Mouse (Mus musculus) kidney, postnatal 0 days (tissue): ENCODE data around the gene Fancc. TPM values are rescaled to one million over a fixed set of nuclear protein-coding genes. Genes with fewer than 3 reads are reported as not detected.

Source experiments
- ATAC-seq: fragments of 200-750 bp; cut with Nextera tagmentation; replicated peaks from 2 replicates; pipeline ENCODE4 v1.8.0; 2017; ENCODE audit warnings: low read depth, moderate number of reproducible peaks, moderate TSS enrichment, moderate library complexity; ENCODE audit not compliant: low FRiP score
- DNase-seq: peaks from one replicate; pipeline ENCODE4 v3.0.0-alpha.2; 2016; ENCODE audit warnings: low spot score
- H3K27ac ChIP-seq: fragments of 300-500 bp; sonication (generic); 2 replicates; pipeline ENCODE4 v1.5.1; 2014; ENCODE audit warnings: mild to moderate bottlenecking
- H3K27me3 ChIP-seq: fragments of 300-500 bp; sonication (generic); 2 replicates; pipeline ENCODE4 v1.6.1; 2014; ENCODE audit warnings: low read length, mixed read lengths; ENCODE audit not compliant: insufficient read depth
- H3K36me3 ChIP-seq: fragments of 300-500 bp; sonication (generic); 2 replicates; pipeline ENCODE4 v1.6.1; 2014; ENCODE audit warnings: low read length, mixed read lengths; ENCODE audit not compliant: insufficient read depth
- H3K4me1 ChIP-seq: fragments of 300-500 bp; sonication (generic); replicated peaks from 2 replicates; pipeline ENCODE4 v1.6.1; 2014; ENCODE audit warnings: antibody characterized with exemption, low read length, mixed read lengths; ENCODE audit not compliant: insufficient read depth
- H3K4me2 ChIP-seq: fragments of 300-500 bp; sonication (generic); 2 replicates; pipeline ENCODE4 v1.6.1; 2014; ENCODE audit warnings: mild to moderate bottlenecking, low read length, moderate library complexity, mixed read lengths
- H3K4me3 ChIP-seq: fragments of 300-500 bp; sonication (generic); replicated peaks from 2 replicates; pipeline ENCODE4 v1.5.1; 2014; ENCODE audit warnings: low read depth, low read length
- H3K9ac ChIP-seq: fragments of 300-500 bp; sonication (generic); 2 replicates; pipeline ENCODE4 v1.6.1; 2014; ENCODE audit warnings: low read depth, low read length
- H3K9me3 ChIP-seq: fragments of 300-500 bp; sonication (generic); replicated peaks from 2 replicates; pipeline ENCODE4 v1.6.1; 2016; ENCODE audit warnings: low read length, inconsistent platforms, mixed read lengths
- CTCF ChIP-seq: IDR thresholded peaks from 2 replicates; pipeline ENCODE4 v1.5.1; 2016; ENCODE audit warnings: antibody characterized with exemption, low read depth, mild to moderate bottlenecking, moderate library complexity
- WGBS: fragments of 180-500 bp; shearing (Covaris S2); extraction: QIAGEN DNeasy Blood & Tissue Kit; methylation state at CpG from one replicate; pipeline ENCODE4 v1.1.7; 2014; 5-methylcytosine and 5-hydroxymethylcytosine counted together
- polyA plus RNA-seq: library from polyadenylated mRNA; unstranded; fragments of >200 nt; fragmentation: Nextera tagmentation; extraction: Ambion mirVana; gene quantifications from 2 replicates; pipeline ENCODE4 v1.2.1, GENCODE M21; 2015

Gene Fancc
- polyA plus RNA-seq, 1 experiment from 2014 or later: 16.2 TPM

- Histone ChIP-seq H3K27ac (peak overlapping the region; percentile 55), H3K9ac (no peak overlapping the region), H3K4me2 (no peak overlapping the region), H3K4me3 (no peak overlapping the region), H3K27me3 (no peaks in the 10 kb centered on the region), H3K36me3 (0 out of 2 replicates have a peak, but pooled peaks cover 3% of the 10 kb centered on the region), H3K4me1 (peaks cover 30% of the 10 kb centered on the region), H3K9me3 (no peaks in the 10 kb centered on the region)
- ATAC-seq (no peak), DNase-seq (no peak)
- TF ChIP-seq CTCF: no peak
- 34% methylated on average over 4 of the region's 4 CpGs for WGBS
These were observed 228.7 kb downstream of the Fancc start for GRCm38 (mm10) chr13:63268371-63268770.

- Histone ChIP-seq H3K27ac (peak overlapping the region; percentile 60), H3K27me3 (no peaks in the 10 kb centered on the region), H3K4me1 (peaks cover 60% of the 10 kb centered on the region), H3K36me3 (0 out of 2 replicates have a peak, but pooled peaks cover 8% of the 10 kb centered on the region), H3K4me2 (no peak overlapping the region), H3K9ac (no peak overlapping the region), H3K4me3 (no peak overlapping the region), H3K9me3 (no peaks in the 10 kb centered on the region)
- no peak for ATAC-seq
- 61% methylated on average over 1 of the region's 1 CpGs for WGBS
- no peak for DNase-seq
- TF ChIP-seq CTCF: no peak
These were observed 234.7 kb downstream of the Fancc start for GRCm38 (mm10) chr13:63262168-63262957.

GRCm38 (mm10) chr13:63261676-63262075, 235.4 kb downstream of the Fancc start:
- no peaks in the 10 kb centered on the region for H3K27me3 ChIP-seq
- no peak overlapping the region for H3K9ac ChIP-seq
- ATAC-seq: no peak
- H3K4me2 ChIP-seq: no peak overlapping the region
- peak overlapping the region; percentile 60 for H3K27ac ChIP-seq
- WGBS: 95% methylated on average over 3 of the region's 3 CpGs
- no peaks in the 10 kb centered on the region for H3K9me3 ChIP-seq
- H3K36me3 ChIP-seq: 0 out of 2 replicates have a peak, but pooled peaks cover 8% of the 10 kb centered on the region
- H3K4me1 ChIP-seq: peaks cover 54% of the 10 kb centered on the region
- no peak overlapping the region for H3K4me3 ChIP-seq
- TF ChIP-seq CTCF: no peak
- DNase-seq: no peak

DNA sequence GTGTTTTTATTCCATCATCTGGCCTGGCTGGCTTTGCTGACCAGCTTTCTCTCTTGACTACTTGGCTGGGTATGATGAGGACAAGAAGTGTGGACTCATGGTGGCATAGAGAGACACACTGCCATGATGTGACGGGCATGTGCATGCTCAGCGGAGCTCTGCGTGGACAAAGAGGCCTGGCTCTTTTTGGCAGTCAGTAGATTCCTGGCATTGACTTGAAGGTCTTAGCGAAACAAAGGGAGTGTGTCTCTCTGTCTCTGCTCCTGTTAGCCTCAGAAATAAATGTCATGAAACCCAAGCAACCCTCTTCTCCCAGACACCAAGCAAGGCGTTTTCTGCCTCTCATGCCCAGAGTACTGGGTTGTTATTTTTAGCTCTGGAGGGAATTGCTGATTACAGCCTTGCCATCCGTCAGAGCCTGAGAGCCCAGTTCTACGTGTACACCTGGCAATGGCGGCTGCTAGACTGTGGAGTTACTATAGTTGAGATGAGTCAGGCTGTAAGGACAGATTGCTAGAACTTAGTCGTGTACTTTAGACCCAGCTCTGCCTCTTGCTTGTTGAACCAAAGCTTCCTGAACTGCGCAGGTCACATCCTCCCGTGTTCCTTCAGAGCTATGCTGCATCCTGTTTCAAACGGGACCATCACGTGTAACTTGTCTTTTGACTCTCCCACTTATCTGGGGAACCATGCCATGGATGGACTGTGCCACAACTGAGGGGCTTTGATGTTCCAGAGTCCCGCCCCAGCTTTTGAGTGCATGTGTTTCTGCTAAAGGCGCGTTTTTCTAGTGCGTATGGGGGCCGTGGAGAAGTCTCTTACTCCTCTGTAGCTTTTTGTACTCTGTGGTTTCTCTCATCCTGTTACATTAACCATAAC, 236.1 kb downstream of the Fancc start:
- DNase-seq (no peak), ATAC-seq (peak; percentile 64)
- H3K4me3 ChIP-seq: no peak overlapping the region
- H3K4me2 ChIP-seq: no peak overlapping the region
- no peak for TF ChIP-seq CTCF
- H3K27me3 ChIP-seq: no peaks in the 10 kb centered on the region
- 0 out of 2 replicates have a peak, but pooled peaks cover 8% of the 10 kb centered on the region for H3K36me3 ChIP-seq
- peaks cover 50% of the 10 kb centered on the region for H3K4me1 ChIP-seq
- no peak overlapping the region for H3K9ac ChIP-seq
- H3K27ac ChIP-seq: peak overlapping the region; percentile 60
- WGBS: 44% methylated on average over 18 of the region's 18 CpGs
- H3K9me3 ChIP-seq: no peaks in the 10 kb centered on the region

GRCm38 (mm10) chr13:63260133-63260532, 236.9 kb downstream of the Fancc start:
- TF ChIP-seq CTCF: no peak
- no peak for ATAC-seq
- peaks cover 54% of the 10 kb centered on the region for H3K4me1 ChIP-seq

DNA sequence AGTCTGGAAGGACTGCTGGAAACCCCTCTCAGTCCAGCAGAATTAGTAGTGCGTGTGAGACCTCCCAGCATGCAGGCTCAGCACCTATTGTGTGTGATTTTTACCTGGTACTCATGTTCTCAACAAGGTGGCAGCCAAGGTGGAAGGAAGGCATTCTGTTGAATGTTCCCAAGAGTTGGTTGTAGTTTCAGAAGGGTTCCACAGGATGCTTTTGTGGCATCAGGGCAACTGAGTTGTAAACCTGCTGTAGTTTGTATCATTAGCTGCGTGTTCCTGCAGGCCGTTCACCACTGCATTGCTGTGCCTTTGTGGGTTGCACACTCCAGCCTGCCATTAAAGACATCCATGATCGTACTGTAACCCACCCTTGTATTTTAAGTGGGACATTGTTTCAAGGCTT, 238.4 kb downstream of the Fancc start:
- TF ChIP-seq CTCF: no peak
- DNase-seq (no peak), ATAC-seq (no peak)
- Histone ChIP-seq H3K4me3 (no peak overlapping the region), H3K4me2 (no peak overlapping the region), H3K36me3 (0 out of 2 replicates have a peak, but pooled peaks cover 8% of the 10 kb centered on the region), H3K27me3 (no peaks in the 10 kb centered on the region), H3K9me3 (no peaks in the 10 kb centered on the region), H3K9ac (no peak overlapping the region), H3K27ac (peak overlapping the region; percentile 56; the same call in 1 of the 2 replicates), H3K4me1 (peaks cover 65% of the 10 kb centered on the region)
- 77% methylated on average over 4 of the region's 4 CpGs for WGBS

More at GRCm38 (mm10) chr13:63260133-63260532, 236.9 kb downstream of the Fancc start:
- H3K27ac ChIP-seq: peak overlapping the region; percentile 60
- H3K36me3 ChIP-seq: 0 out of 2 replicates have a peak, but pooled peaks cover 8% of the 10 kb centered on the region
- H3K4me3 ChIP-seq: no peak overlapping the region
- no peaks in the 10 kb centered on the region for H3K9me3 ChIP-seq
- H3K27me3 ChIP-seq: no peaks in the 10 kb centered on the region
- H3K4me2 ChIP-seq: no peak overlapping the region
- no peak for DNase-seq
- WGBS: 27% methylated on average over 4 of the region's 4 CpGs
- H3K9ac ChIP-seq: no peak overlapping the region
